Mouse (Mus musculus) forebrain, embryonic 16.5 days (tissue): ENCODE results near the gene Nr2e1. TPM values are rescaled to one million over a fixed set of nuclear protein-coding genes. Genes with fewer than 3 reads are reported as not detected.

Experiments used
- ATAC-seq: fragments of 200-750 bp; cut with Nextera tagmentation; 2 replicates; pipeline ENCODE4 v1.8.0; 2017; ENCODE audit warnings: mild to moderate bottlenecking, moderate library complexity
- H3K27ac ChIP-seq: fragments of 300-500 bp; sonication (generic); 2 replicates; pipeline ENCODE4 v1.5.1; 2014; ENCODE audit warnings: low read length, control low read depth
- H3K27me3 ChIP-seq: fragments of 300-500 bp; sonication (generic); replicated peaks from 2 replicates; pipeline ENCODE4 v1.6.1; 2014; ENCODE audit warnings: low read length; ENCODE audit not compliant: control insufficient read depth, insufficient read depth
- H3K36me3 ChIP-seq: fragments of 300-500 bp; sonication (generic); 2 replicates; pipeline ENCODE4 v1.6.1; 2014; ENCODE audit not compliant: control insufficient read depth, insufficient read depth
- H3K4me1 ChIP-seq: fragments of 300-500 bp; sonication (generic); replicated peaks from 2 replicates; pipeline ENCODE4 v1.6.1; 2014; ENCODE audit warnings: low read length; ENCODE audit not compliant: control insufficient read depth, insufficient read depth
- H3K4me2 ChIP-seq: fragments of 300-500 bp; sonication (generic); 2 replicates; pipeline ENCODE4 v1.6.1; 2014; ENCODE audit warnings: mild to moderate bottlenecking, low read length, control low read depth
- H3K4me3 ChIP-seq: fragments of 300-500 bp; sonication (generic); replicated peaks from 2 replicates; pipeline ENCODE4 v1.5.1; 2014; ENCODE audit warnings: mild to moderate bottlenecking, low read length, control low read depth
- H3K9ac ChIP-seq: fragments of 300-500 bp; sonication (generic); replicated peaks from 2 replicates; pipeline ENCODE4 v1.6.1; 2014; ENCODE audit warnings: low read depth, low read length, control low read depth
- H3K9me3 ChIP-seq: fragments of 300-500 bp; sonication (generic); 2 replicates; pipeline ENCODE4 v1.6.1; 2016; ENCODE audit warnings: low read length; ENCODE audit not compliant: control insufficient read depth
- WGBS: fragments of 180-500 bp; shearing (Covaris S2); extraction: QIAGEN DNeasy Blood & Tissue Kit; methylation state at CpG from one replicate; pipeline ENCODE4 v1.1.7; 2014; 5-methylcytosine and 5-hydroxymethylcytosine counted together
- polyA plus RNA-seq: library from polyadenylated mRNA; unstranded; fragments of >200 nt; fragmentation: Nextera tagmentation; extraction: Ambion mirVana; gene quantifications from 2 replicates; pipeline ENCODE4 v1.2.1, GENCODE M21; 2015

Gene Nr2e1
- polyA plus RNA-seq, 1 experiment from 2014 or later, result 31.2 TPM

DNA sequence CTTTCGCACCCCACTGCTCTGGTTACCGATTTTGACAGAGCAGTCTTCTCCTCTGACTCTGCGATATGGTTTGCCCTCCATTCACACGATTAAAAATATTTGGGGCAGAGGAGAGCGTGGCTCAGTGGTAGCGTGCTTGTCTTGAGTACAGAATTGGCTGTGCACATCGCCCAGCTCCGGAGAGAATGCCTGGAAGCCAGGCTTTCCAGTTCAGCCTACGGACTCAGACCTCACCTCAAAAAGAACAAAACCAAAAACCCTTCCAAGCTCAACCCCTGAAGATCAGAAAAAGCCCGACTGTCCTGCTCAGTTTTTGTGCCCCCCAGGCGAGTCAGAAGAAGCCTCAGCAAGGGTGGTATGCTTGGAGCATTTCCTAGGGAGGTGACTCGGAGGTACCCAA, 29.6 kb upstream of the Nr2e1 start:
- Histone ChIP-seq H3K4me1 (peaks cover 12% of the 10 kb centered on the region), H3K9me3 (peaks cover 2% of the 10 kb centered on the region; the same call in 1 of the 2 replicates), H3K27ac (peak overlapping the region; percentile 41; the same call in 1 of the 2 replicates), H3K4me2 (peak overlapping the region; percentile 89; the same call in 1 of the 2 replicates), H3K9ac (0 out of 2 replicates have a peak overlapping the region, but pooled peaks have one; percentile 15), H3K36me3 (no peaks in the 10 kb centered on the region), H3K27me3 (peaks cover 4% of the 10 kb centered on the region; the same call in 1 of the 2 replicates), H3K4me3 (no peak overlapping the region)
- no peak for ATAC-seq
- WGBS, result 10% methylated on average over 12 of the region's 12 CpGs

DNA sequence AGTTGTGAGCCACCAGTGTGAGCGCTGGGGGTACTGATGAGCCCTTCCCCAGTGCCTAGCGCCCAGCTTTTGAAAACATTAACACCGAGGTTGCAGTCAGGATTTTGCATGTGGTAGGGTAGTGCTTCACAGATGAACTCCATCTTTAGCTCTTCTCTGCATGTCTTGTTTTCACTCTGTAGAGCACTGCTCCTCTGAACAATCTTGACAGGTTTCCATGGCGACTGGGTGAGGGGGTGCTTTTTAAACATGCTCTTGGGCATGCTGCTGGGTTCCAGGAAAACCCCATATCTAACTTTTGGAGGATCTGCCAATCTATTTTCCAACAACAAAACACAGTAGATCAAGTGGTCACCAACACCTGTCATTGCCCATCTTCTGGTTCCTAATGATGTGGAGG, 23.3 kb upstream of the Nr2e1 start:
- Histone ChIP-seq H3K27ac (no peak overlapping the region), H3K4me3 (no peak overlapping the region), H3K27me3 (no peaks in the 10 kb centered on the region), H3K9ac (no peak overlapping the region), H3K9me3 (peaks cover 12% of the 10 kb centered on the region), H3K4me2 (no peak overlapping the region), H3K36me3 (no peaks in the 10 kb centered on the region), H3K4me1 (no peaks in the 10 kb centered on the region)
- no peak for ATAC-seq
- WGBS, result 79% methylated on average over 4 of the region's 4 CpGs

DNA sequence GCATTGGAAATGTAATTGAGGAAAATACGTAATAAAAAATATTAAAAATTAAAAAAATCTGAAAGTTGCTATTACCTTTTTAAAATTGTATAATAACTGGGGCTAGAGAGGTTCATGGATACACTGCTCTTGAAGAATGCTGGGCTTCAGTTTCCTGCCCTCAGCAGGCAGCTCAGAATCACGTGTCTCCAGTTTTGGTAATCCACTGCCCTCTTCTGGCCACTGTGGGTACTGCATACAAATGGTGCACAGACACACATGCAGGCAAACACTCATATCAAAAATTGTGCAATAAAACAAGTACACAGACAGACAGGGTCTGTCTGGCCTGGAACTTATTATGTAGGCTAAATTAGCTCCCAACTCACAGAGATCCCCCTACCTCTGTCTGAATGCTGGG, 21.4 kb upstream of the Nr2e1 start:
- no peak for ATAC-seq
- no peaks in the 10 kb centered on the region for H3K4me1 ChIP-seq
- no peak overlapping the region for H3K9ac ChIP-seq
- 72% methylated on average over 2 of the region's 2 CpGs for WGBS
- H3K4me2 ChIP-seq, result no peak overlapping the region
- no peak overlapping the region for H3K4me3 ChIP-seq
- H3K27me3 ChIP-seq, result no peaks in the 10 kb centered on the region
- H3K27ac ChIP-seq, result no peak overlapping the region
- no peaks in the 10 kb centered on the region for H3K36me3 ChIP-seq
- peaks cover 12% of the 10 kb centered on the region for H3K9me3 ChIP-seq

DNA sequence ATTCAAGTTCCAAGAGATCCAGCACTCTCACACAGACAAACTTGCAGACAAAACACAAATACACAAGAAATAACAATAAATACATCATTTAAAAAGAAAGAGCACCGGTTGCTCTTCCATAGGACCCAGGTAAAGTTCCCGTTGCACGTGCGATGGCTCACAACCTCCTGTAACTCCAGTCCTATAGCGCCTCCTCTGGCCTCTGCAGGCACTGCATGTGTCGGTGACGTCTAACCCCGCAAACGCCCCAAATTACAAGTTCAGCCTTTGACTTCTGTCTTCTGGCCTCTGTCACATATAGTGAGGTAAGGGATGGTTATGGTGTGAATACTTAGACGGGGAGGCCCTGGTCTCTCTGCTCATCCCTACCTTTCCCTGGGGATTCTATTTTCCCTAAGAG, 18.1 kb upstream of the Nr2e1 start:
- Histone ChIP-seq H3K4me2 (no peak overlapping the region), H3K27ac (no peak overlapping the region), H3K27me3 (no peaks in the 10 kb centered on the region), H3K4me3 (no peak overlapping the region), H3K9ac (no peak overlapping the region), H3K4me1 (no peaks in the 10 kb centered on the region), H3K9me3 (peaks cover 5% of the 10 kb centered on the region), H3K36me3 (no peaks in the 10 kb centered on the region)
- ATAC-seq, result no peak
- WGBS, result 42% methylated on average over 10 of the region's 10 CpGs

DNA sequence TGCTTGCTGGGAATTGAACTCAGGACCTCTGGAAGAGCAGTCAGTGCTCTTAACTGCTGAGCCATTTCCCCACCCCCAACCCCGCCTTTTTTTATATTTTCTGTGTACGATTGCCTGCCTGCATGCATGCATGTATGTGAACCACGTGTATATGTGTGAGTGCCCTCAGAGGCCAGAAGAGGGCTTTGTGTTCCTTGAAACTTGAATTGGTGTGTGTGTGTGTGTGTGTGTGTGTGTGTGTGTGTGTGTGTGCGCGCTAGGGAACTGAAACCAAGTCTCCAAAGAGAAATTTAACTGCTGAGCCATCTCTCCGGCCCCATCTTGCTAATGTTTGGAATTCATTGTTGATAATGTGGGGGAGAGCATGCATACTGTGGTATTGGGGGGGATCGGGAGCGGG, 15.2 kb upstream of the Nr2e1 start:
- no peak overlapping the region for H3K4me2 ChIP-seq
- no peaks in the 10 kb centered on the region; the same call in 1 of the 2 replicates for H3K27me3 ChIP-seq
- no peaks in the 10 kb centered on the region for H3K9me3 ChIP-seq
- H3K4me1 ChIP-seq, result no peaks in the 10 kb centered on the region
- H3K36me3 ChIP-seq, result no peaks in the 10 kb centered on the region
- H3K4me3 ChIP-seq, result no peak overlapping the region
- no peak overlapping the region for H3K9ac ChIP-seq
- 86% methylated on average over 8 of the region's 8 CpGs for WGBS
- H3K27ac ChIP-seq, result no peak overlapping the region
- no peak for ATAC-seq

DNA sequence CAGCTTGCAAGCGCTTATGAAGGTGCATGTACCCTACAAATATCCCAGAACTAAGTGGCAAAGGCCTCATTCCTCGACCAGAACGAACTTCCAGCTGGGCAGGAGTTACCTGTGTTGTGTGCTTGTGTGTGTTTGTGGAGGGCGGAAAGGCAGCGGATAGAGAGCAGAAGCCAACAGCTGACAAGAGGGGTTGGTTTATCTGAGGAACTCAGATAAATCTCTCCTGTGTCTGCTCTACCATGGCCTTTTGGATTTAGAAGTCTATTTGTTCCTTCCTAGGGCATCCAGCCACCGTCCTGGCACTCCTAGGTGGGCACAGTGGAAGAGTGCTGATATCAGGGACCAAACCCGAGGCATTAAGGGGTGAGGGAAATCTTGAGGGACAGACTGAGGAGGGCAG, 9.8 kb upstream of the Nr2e1 start:
- Histone ChIP-seq H3K4me3 (no peak overlapping the region), H3K36me3 (no peaks in the 10 kb centered on the region), H3K9ac (no peak overlapping the region), H3K4me2 (no peak overlapping the region), H3K4me1 (peaks cover 29% of the 10 kb centered on the region), H3K27ac (no peak overlapping the region), H3K27me3 (peaks cover 10% of the 10 kb centered on the region), H3K9me3 (no peaks in the 10 kb centered on the region)
- ATAC-seq, result no peak
- 54% methylated on average over 7 of the region's 7 CpGs for WGBS

DNA sequence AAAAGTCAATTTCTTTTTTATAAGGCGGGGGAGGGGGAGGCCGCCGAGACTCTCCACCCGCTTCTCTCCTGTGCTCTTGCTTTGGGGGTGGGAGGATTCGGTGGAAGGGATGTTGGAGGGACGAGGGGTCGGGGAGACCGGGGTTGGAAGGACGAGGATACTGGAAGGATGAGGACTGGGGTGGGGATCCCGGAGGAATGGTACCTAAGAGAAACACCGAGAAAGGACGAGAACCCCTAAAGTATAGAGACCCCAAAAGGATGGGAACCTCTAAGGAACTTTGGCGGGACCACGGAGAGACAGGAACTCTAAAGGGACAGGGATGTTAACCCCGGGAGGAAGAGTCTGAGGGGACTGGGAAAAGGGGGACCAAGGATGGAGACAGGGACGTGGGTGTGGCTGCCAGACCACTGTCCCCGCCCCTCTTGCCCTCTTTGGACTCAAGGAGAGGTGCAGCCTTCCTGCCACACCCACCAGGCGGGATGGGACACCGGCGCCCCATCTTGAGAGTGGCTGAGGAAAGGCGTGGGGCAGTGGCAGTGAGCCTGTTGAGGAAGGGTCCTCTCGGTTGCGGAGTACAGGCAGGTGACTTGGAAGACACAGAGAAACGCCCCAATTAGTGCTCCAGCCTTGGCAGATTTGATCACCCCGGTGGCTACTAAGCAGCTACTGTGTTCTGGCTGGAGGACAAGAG, 8.7 kb upstream of the Nr2e1 start:
- Histone ChIP-seq H3K9ac (peak overlapping the region; percentile 55), H3K4me3 (peak overlapping the region; percentile 45), H3K27me3 (peaks cover 13% of the 10 kb centered on the region), H3K9me3 (no peaks in the 10 kb centered on the region), H3K4me2 (peak overlapping the region; percentile 82), H3K4me1 (peaks cover 30% of the 10 kb centered on the region), H3K27ac (no peak overlapping the region), H3K36me3 (no peaks in the 10 kb centered on the region)
- under 1% methylated on average over 25 of the region's 25 CpGs for WGBS
- peak; percentile 29 for ATAC-seq

DNA sequence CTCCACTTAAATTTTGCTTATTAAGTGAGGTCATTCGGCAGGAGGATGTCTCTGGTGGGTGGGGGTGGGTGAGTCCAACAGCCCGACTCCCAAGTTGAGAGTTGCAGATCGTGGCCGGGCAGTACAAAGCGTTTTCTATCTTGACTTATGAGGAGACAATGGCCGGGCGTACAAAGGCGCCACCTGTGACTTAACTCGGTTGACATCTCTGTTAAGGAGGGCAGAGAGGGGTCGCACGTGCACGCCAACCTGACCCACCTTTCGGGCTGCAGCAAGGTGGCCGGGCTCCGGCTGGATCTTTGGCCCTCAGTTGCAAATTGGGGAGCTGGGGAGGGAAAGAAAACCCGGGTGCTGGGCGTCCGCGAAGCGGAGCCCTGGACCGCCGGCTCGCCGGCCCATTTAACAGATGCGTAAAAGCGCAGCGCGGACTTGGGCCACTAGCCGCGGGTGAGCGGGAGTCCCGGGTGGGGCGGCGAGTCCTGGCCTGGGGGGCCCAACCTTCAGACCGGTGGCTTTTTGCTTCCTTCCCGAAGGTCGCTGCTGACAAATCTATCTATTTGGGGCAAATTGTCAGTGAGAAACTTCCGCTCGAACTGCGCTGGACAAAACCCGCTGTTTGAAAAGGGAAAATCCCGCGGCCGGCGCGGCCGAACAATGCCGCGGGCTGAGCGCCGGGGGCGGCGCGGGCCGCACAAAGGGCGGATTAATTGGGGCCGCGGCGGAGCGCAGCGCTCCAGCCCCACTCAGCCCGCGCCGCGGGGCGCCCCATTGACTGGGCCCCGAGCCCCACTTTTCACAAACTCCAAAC, 8.0 kb upstream of the Nr2e1 start:
- under 1% methylated on average over 67 of the region's 67 CpGs for WGBS
- Histone ChIP-seq H3K4me3 (peak overlapping the region; percentile 45), H3K4me2 (peak overlapping the region; percentile 82), H3K27me3 (peaks cover 13% of the 10 kb centered on the region), H3K9me3 (no peaks in the 10 kb centered on the region), H3K9ac (peak overlapping the region; percentile 55), H3K36me3 (no peaks in the 10 kb centered on the region), H3K27ac (no peak overlapping the region), H3K4me1 (peaks cover 32% of the 10 kb centered on the region)
- ATAC-seq, result peak; percentile 64
